Mouse (Mus musculus) olfactory bulb, adult 2 months (tissue): Measurements from ENCODE around the gene Fgf13. TPM values are rescaled to one million over a fixed set of nuclear protein-coding genes. Genes with fewer than 3 reads are reported as not detected.

ENCODE experiments used
- H3K27ac ChIP-seq: fragments of 200-500 bp; 2 replicates; pipeline ENCODE4 v1.5.1; 2012; ENCODE audit warnings: low read depth, low read length; ENCODE audit not compliant: insufficient read depth
- H3K4me1 ChIP-seq: fragments of 200-500 bp; 2 replicates; pipeline ENCODE4 v1.6.1; 2012; ENCODE audit warnings: low read length; ENCODE audit not compliant: control insufficient read depth, insufficient read depth
- H3K4me3 ChIP-seq: fragments of 200-500 bp; 2 replicates; pipeline ENCODE4 v1.5.1; 2012; ENCODE audit warnings: mild to moderate bottlenecking, low read depth, low read length, moderate library complexity; ENCODE audit not compliant: insufficient read depth
- CTCF ChIP-seq: fragments of 200-500 bp; IDR thresholded peaks from 2 replicates; pipeline ENCODE4 v1.5.1; 2012; ENCODE audit warnings: low read depth, mild to moderate bottlenecking, low read length, moderate library complexity; ENCODE audit not compliant: insufficient read depth
- POLR2A ChIP-seq: fragments of 200-500 bp; IDR thresholded peaks from 2 replicates; pipeline ENCODE4 v1.6.1; 2012; ENCODE audit warnings: mild to moderate bottlenecking, low read depth, low read length, moderate library complexity; ENCODE audit not compliant: insufficient read depth
- whole genome bisulfite sequencing: fragments of 180-500 bp; shearing (Covaris S2); methylation state at CpG from one replicate; pipeline ENCODE4 v1.1.7; 2018; 5-methylcytosine and 5-hydroxymethylcytosine counted together
- polyA plus RNA-seq: library from polyadenylated mRNA; stranded (reverse); fragments of >200 nt; gene quantifications from 2 replicates; pipeline ENCODE4 v1.2.4, GENCODE M21; 2012; ENCODE audit warnings: low replicate concordance; ENCODE audit not compliant: missing spikeins, insufficient read depth, insufficient read length

Fgf13 gene
- polyA plus RNA-seq, 1 experiment = not detected

GRCm38 (mm10) chrX:59508273-59508672, 59.6 kb downstream of the Fgf13 start:
- WGBS = 63% methylated on average over 4 of the region's 4 CpGs
- Histone ChIP-seq H3K4me1 (no peaks in the 10 kb centered on the region), H3K27ac (no peak overlapping the region), H3K4me3 (no peak overlapping the region)
- TF ChIP-seq POLR2A (no peak), CTCF (no peak)

- Histone ChIP-seq H3K4me3 (no peak overlapping the region), H3K4me1 (no peaks in the 10 kb centered on the region), H3K27ac (no peak overlapping the region)
- WGBS = 52% methylated on average over 1 of the region's 1 CpGs
- TF ChIP-seq CTCF = no peak
- TF ChIP-seq POLR2A = no peak
Measured at GRCm38 (mm10) chrX:59493388-59493787, 74.5 kb downstream of the Fgf13 start.

- Histone ChIP-seq H3K4me1 (no peaks in the 10 kb centered on the region), H3K27ac (no peak overlapping the region)
- WGBS = 64% methylated on average over 2 of the region's 2 CpGs
Measured at GRCm38 (mm10) chrX:59485426-59485825, 82.4 kb downstream of the Fgf13 start.

GRCm38 (mm10) chrX:59402596-59403285, 165.1 kb downstream of the Fgf13 start:
- H3K4me1 ChIP-seq = no peaks in the 10 kb centered on the region
- WGBS = 64% methylated on average over 2 of the region's 2 CpGs
- H3K4me3 ChIP-seq = no peak overlapping the region
- H3K27ac ChIP-seq = no peak overlapping the region
- no peak for TF ChIP-seq POLR2A
- TF ChIP-seq CTCF = no peak

More at GRCm38 (mm10) chrX:59485426-59485825, 82.4 kb downstream of the Fgf13 start:
- no peak overlapping the region for H3K4me3 ChIP-seq
- TF ChIP-seq POLR2A = no peak
- no peak for TF ChIP-seq CTCF

GRCm38 (mm10) chrX:59290916-59291411, 276.9 kb downstream of the Fgf13 start:
- Histone ChIP-seq H3K4me1 (no peaks in the 10 kb centered on the region), H3K4me3 (no peak overlapping the region), H3K27ac (no peak overlapping the region)
- WGBS = 46% methylated on average over 3 of the region's 3 CpGs
- TF ChIP-seq POLR2A = no peak
- TF ChIP-seq CTCF = no peak

- no peak for TF ChIP-seq POLR2A
- TF ChIP-seq CTCF = no peak
- no peak overlapping the region for H3K27ac ChIP-seq
- no peaks in the 10 kb centered on the region for H3K4me1 ChIP-seq
- H3K4me3 ChIP-seq = no peak overlapping the region
Measured at GRCm38 (mm10) chrX:59251576-59251975, 316.3 kb downstream of the Fgf13 start.

GRCm38 (mm10) chrX:59243752-59244151, 324.1 kb downstream of the Fgf13 start:
- TF ChIP-seq POLR2A (no peak), CTCF (no peak)
- 71% methylated on average over 3 of the region's 3 CpGs for WGBS
- Histone ChIP-seq H3K27ac (no peak overlapping the region), H3K4me3 (no peak overlapping the region), H3K4me1 (no peaks in the 10 kb centered on the region)

- no peak overlapping the region for H3K4me3 ChIP-seq
- H3K4me1 ChIP-seq = no peaks in the 10 kb centered on the region
- no peak overlapping the region for H3K27ac ChIP-seq
- TF ChIP-seq POLR2A = no peak
- TF ChIP-seq CTCF = no peak
- 85% methylated on average over 3 of the region's 3 CpGs for WGBS
Measured at GRCm38 (mm10) chrX:59243176-59243575, 324.7 kb downstream of the Fgf13 start.

- no peak overlapping the region for H3K27ac ChIP-seq
- TF ChIP-seq POLR2A (no peak), CTCF (no peak)
- no peak overlapping the region for H3K4me3 ChIP-seq
- H3K4me1 ChIP-seq = no peaks in the 10 kb centered on the region
Measured at GRCm38 (mm10) chrX:59241460-59241747, 326.5 kb downstream of the Fgf13 start.

- WGBS = 44% methylated on average over 2 of the region's 2 CpGs
- Histone ChIP-seq H3K4me3 (no peak overlapping the region), H3K27ac (no peak overlapping the region), H3K4me1 (no peaks in the 10 kb centered on the region)
- TF ChIP-seq CTCF = no peak
- TF ChIP-seq POLR2A = no peak
Measured at GRCm38 (mm10) chrX:59240683-59241459, 327.0 kb downstream of the Fgf13 start.
